Mouse (Mus musculus) ovary, postnatal 36 days (tissue): ENCODE results near the gene Rcan1.
A peak's percentile ranks its signal among the peaks of the same experiment; 100 is the strongest.
"Not testable (repeated sequence)": the region's sequence is repeated elsewhere in the genome, so short reads cannot be mapped to it uniquely, and the experiment has no call there.

Source experiments
- DNase-seq: peaks from one replicate; pipeline ENCODE4 v3.0.0; 2022; ENCODE audit warnings: low spot score, mixed read lengths

Rcan1 gene

GRCm38 (mm10) chr16:92470706-92471105 is at the start of gene Rcan1:
Gene Rcan1 (minus strand): TSS chr16:92470867.
- no peak for DNase-seq

- peak; percentile 40 for DNase-seq
Measured at GRCm38 (mm10) chr16:92519820-92520492, 49.3 kb upstream of the Rcan1 start.

- DNase-seq, result no peak
Measured at GRCm38 (mm10) chr16:92518718-92519117, 48.1 kb upstream of the Rcan1 start.

GRCm38 (mm10) chr16:92516139-92516538 is 45.5 kb upstream of the Rcan1 start:
- DNase-seq, result peak; percentile 79

GRCm38 (mm10) chr16:92514896-92515295 is 44.2 kb upstream of the Rcan1 start:
- DNase-seq, result not testable (repeated sequence)

- DNase-seq, result no peak
Measured at GRCm38 (mm10) chr16:92511773-92512391, 41.2 kb upstream of the Rcan1 start.

- DNase-seq, result no peak
Measured at GRCm38 (mm10) chr16:92510835-92511772, 40.4 kb upstream of the Rcan1 start.

- no peak for DNase-seq
Measured at GRCm38 (mm10) chr16:92507573-92507972, 36.9 kb upstream of the Rcan1 start.

- no peak for DNase-seq
Measured at GRCm38 (mm10) chr16:92503105-92503504, 32.4 kb upstream of the Rcan1 start.

GRCm38 (mm10) chr16:92500534-92500933 is 29.9 kb upstream of the Rcan1 start:
- no peak for DNase-seq

- DNase-seq, result no peak
Measured at GRCm38 (mm10) chr16:92499324-92499723, 28.7 kb upstream of the Rcan1 start.

- peak; percentile 20 for DNase-seq
Measured at GRCm38 (mm10) chr16:92498589-92498981, 27.9 kb upstream of the Rcan1 start.

GRCm38 (mm10) chr16:92497851-92498588 is 27.4 kb upstream of the Rcan1 start:
- no peak for DNase-seq

GRCm38 (mm10) chr16:92489356-92489755 is 18.7 kb upstream of the Rcan1 start:
- DNase-seq, result no peak

GRCm38 (mm10) chr16:92488456-92488855 is 17.8 kb upstream of the Rcan1 start:
- no peak for DNase-seq

GRCm38 (mm10) chr16:92487489-92487888 is 16.8 kb upstream of the Rcan1 start:
- no peak for DNase-seq

GRCm38 (mm10) chr16:92487086-92487485 is 16.4 kb upstream of the Rcan1 start:
- DNase-seq, result no peak

- no peak for DNase-seq
Measured at GRCm38 (mm10) chr16:92485436-92485835, 14.8 kb upstream of the Rcan1 start, which contains the start of gene Clic6. Gene Clic6 (plus strand): TSS chr16:92485736.

GRCm38 (mm10) chr16:92478561-92479150 is 8.0 kb upstream of the Rcan1 start:
- DNase-seq, result peak; percentile 54

- no peak for DNase-seq
Measured at GRCm38 (mm10) chr16:92475093-92475860, 4.6 kb upstream of the Rcan1 start.

GRCm38 (mm10) chr16:92472898-92473297 is 2.2 kb upstream of the Rcan1 start:
- DNase-seq, result no peak
